Mouse (Mus musculus) MEL (cell line): ENCODE measurements around the gene Cenpu. TPM values are rescaled to one million over a fixed set of nuclear protein-coding genes. Genes with fewer than 3 reads are reported as not detected.

Experiments used
- DNase-seq: peaks from one replicate; pipeline ENCODE4 v3.0.0; 2011; ENCODE audit warnings: low read depth, low spot score
- H3K27ac ChIP-seq: 2 replicates; pipeline ENCODE4 v1.5.1; 2012; ENCODE audit warnings: low read depth, mild to moderate bottlenecking, control low read depth, low read length, moderate library complexity; ENCODE audit not compliant: control insufficient read depth
- H3K27me3 ChIP-seq, 2 experiments: fragments of 150-350 bp in 1 of 2; sonication (generic) in 1 of 2; 2 replicates each; pipeline ENCODE4 v1.6.1; 2012; ENCODE audit warnings: low read length in 2 of 2, mild to moderate bottlenecking in 2 of 2, improper control_type of control experiment in 1 of 2, moderate library complexity in 1 of 2; ENCODE audit not compliant: insufficient read depth in 2 of 2, control insufficient read depth in 1 of 2
- H3K36me3 ChIP-seq, 2 experiments: 2 replicates each; pipeline ENCODE4 v1.6.1; 2012 to 2014; ENCODE audit warnings: low read length in 2 of 2, improper control_type of control experiment in 1 of 2, inconsistent platforms in 1 of 2, mild to moderate bottlenecking in 1 of 2; ENCODE audit not compliant: insufficient read depth in 2 of 2, control insufficient read depth in 1 of 2
- H3K4me1 ChIP-seq, 2 experiments: fragments of 150-350 bp in 1 of 2; sonication (generic) in 1 of 2; 2 replicates each; pipeline ENCODE4 v1.6.1; 2012; ENCODE audit warnings: low read length in 2 of 2, improper control_type of control experiment in 1 of 2, mild to moderate bottlenecking in 1 of 2; ENCODE audit not compliant: insufficient read depth in 2 of 2, control insufficient read depth in 1 of 2
- H3K4me3 ChIP-seq, 2 experiments: fragments of 150-350 bp in 1 of 2; sonication (generic) in 1 of 2; 2 replicates each; pipeline ENCODE4 v1.5.1; 2012; ENCODE audit warnings: low read depth in 2 of 2, low read length in 2 of 2, mild to moderate bottlenecking in 2 of 2, moderate library complexity in 2 of 2, control low read depth in 1 of 2, improper control_type of control experiment in 1 of 2; ENCODE audit not compliant: control insufficient read depth in 1 of 2, insufficient read depth in 1 of 2
- H3K79me2 ChIP-seq: 2 replicates; pipeline ENCODE4 v1.6.1; 2012; ENCODE audit warnings: mild to moderate bottlenecking, low read length, moderate library complexity; ENCODE audit not compliant: control insufficient read depth, poor library complexity, insufficient read depth
- H3K9ac ChIP-seq: 2 replicates; pipeline ENCODE4 v1.6.1; 2012; ENCODE audit warnings: low read depth, mild to moderate bottlenecking, control low read depth, low read length, moderate library complexity; ENCODE audit not compliant: control insufficient read depth, poor library complexity, severe bottlenecking
- H3K9me3 ChIP-seq: fragments of 150-350 bp; sonication (generic); replicated peaks from 2 replicates; pipeline ENCODE4 v1.6.1; 2012; ENCODE audit warnings: mild to moderate bottlenecking, low read length, improper control_type of control experiment, moderate library complexity; ENCODE audit not compliant: insufficient read depth
- BHLHE40 ChIP-seq: IDR thresholded peaks from 2 replicates; pipeline ENCODE4 v1.6.1; 2012; ENCODE audit warnings: low read depth, mild to moderate bottlenecking, inconsistent platforms, low read length, improper control_type of control experiment, borderline replicate concordance
- CHD1 ChIP-seq: IDR thresholded peaks from 2 replicates; pipeline ENCODE4 v1.6.1; 2012; ENCODE audit warnings: low read depth, mild to moderate bottlenecking, inconsistent platforms, low read length, improper control_type of control experiment
- CHD2 ChIP-seq: IDR thresholded peaks from 2 replicates; pipeline ENCODE4 v1.6.1; 2011; ENCODE audit warnings: low read length, improper control_type of control experiment
- CTCF ChIP-seq, 3 experiments: IDR thresholded peaks in 2 of 3; conservative IDR thresholded peaks in 1 of 3; 2 replicates each; pipeline ENCODE4 v1.5.1; 2011 to 2012; ENCODE audit warnings: low read length in 3 of 3, low read depth in 2 of 3, mild to moderate bottlenecking in 2 of 3, improper control_type of control experiment in 1 of 3, inconsistent platforms in 1 of 3, mixed read lengths in 1 of 3, moderate library complexity in 1 of 3; ENCODE audit not compliant: control insufficient read depth in 1 of 3, insufficient read depth in 1 of 3, poor library complexity in 1 of 3, severe bottlenecking in 1 of 3
- E2F4 ChIP-seq: IDR thresholded peaks from 2 replicates; pipeline ENCODE4 v1.6.1; 2011; ENCODE audit warnings: low read depth, low read length, improper control_type of control experiment, borderline replicate concordance
- ELF1 ChIP-seq: IDR thresholded peaks from 2 replicates; pipeline ENCODE4 v1.6.1; 2014; ENCODE audit warnings: low read depth, mild to moderate bottlenecking, inconsistent platforms, low read length, improper control_type of control experiment, moderate library complexity
- EP300 ChIP-seq, 2 experiments: IDR thresholded peaks; 2 replicates each; pipeline ENCODE4 v1.6.1; 2011; ENCODE audit warnings: improper control_type of control experiment in 2 of 2, low read length in 2 of 2, low read depth in 1 of 2, mild to moderate bottlenecking in 1 of 2
- ETS1 ChIP-seq: IDR thresholded peaks from 2 replicates; pipeline ENCODE4 v1.6.1; 2012; ENCODE audit warnings: low read depth, mild to moderate bottlenecking, inconsistent platforms, low read length, improper control_type of control experiment, moderate library complexity
- GABPA ChIP-seq: IDR thresholded peaks from 2 replicates; pipeline ENCODE4 v1.6.1; 2012; ENCODE audit warnings: low read depth, mild to moderate bottlenecking, inconsistent platforms, low read length, improper control_type of control experiment, moderate library complexity
- GATA1 ChIP-seq: IDR thresholded peaks from 2 replicates; pipeline ENCODE4 v1.6.1; 2011; ENCODE audit warnings: low read depth, low read length, improper control_type of control experiment
- HCFC1 ChIP-seq: IDR thresholded peaks from 2 replicates; pipeline ENCODE4 v1.6.1; 2012; ENCODE audit warnings: low read depth, mild to moderate bottlenecking, inconsistent platforms, low read length, improper control_type of control experiment, moderate library complexity
- JUND ChIP-seq: IDR thresholded peaks from 2 replicates; pipeline ENCODE4 v1.6.1; 2011; ENCODE audit warnings: low read depth, mild to moderate bottlenecking, improper control_type of control experiment, low read length
- KAT2A ChIP-seq: conservative IDR thresholded peaks from 2 replicates; pipeline ENCODE4 v1.6.1; 2012; ENCODE audit warnings: low read depth, low read length, improper control_type of control experiment, inconsistent platforms
- MAFK ChIP-seq: IDR thresholded peaks from 2 replicates; pipeline ENCODE4 v1.6.1; 2011; ENCODE audit warnings: low read depth, mild to moderate bottlenecking, low read length, improper control_type of control experiment, borderline replicate concordance
- MAX ChIP-seq: IDR thresholded peaks from 2 replicates; pipeline ENCODE4 v1.6.1; 2011; ENCODE audit warnings: low read length, improper control_type of control experiment
- MAZ ChIP-seq: IDR thresholded peaks from 2 replicates; pipeline ENCODE4 v1.6.1; 2012; ENCODE audit warnings: low read depth, mild to moderate bottlenecking, inconsistent platforms, low read length, improper control_type of control experiment
- MEF2A ChIP-seq: IDR thresholded peaks from 2 replicates; pipeline ENCODE4 v1.6.1; 2014; ENCODE audit warnings: low read depth, mild to moderate bottlenecking, inconsistent platforms, low read length, improper control_type of control experiment; ENCODE audit not compliant: poor library complexity, insufficient replicate concordance, severe bottlenecking; ENCODE audit errors: extremely low read depth
- MXI1 ChIP-seq: IDR thresholded peaks from 2 replicates; pipeline ENCODE4 v1.6.1; 2011; ENCODE audit warnings: mild to moderate bottlenecking, low read depth, low read length, improper control_type of control experiment
- MYB ChIP-seq: IDR thresholded peaks from 2 replicates; pipeline ENCODE4 v1.6.1; 2011; ENCODE audit warnings: mild to moderate bottlenecking, low read depth, low read length, improper control_type of control experiment
- MYC ChIP-seq: IDR thresholded peaks from 2 replicates; pipeline ENCODE4 v1.6.1; 2011; ENCODE audit warnings: low read depth, mild to moderate bottlenecking, low read length, improper control_type of control experiment, moderate library complexity
- NELFE ChIP-seq: IDR thresholded peaks from 2 replicates; pipeline ENCODE4 v1.6.1; 2011; ENCODE audit warnings: low read depth, low read length, improper control_type of control experiment
- NRF1 ChIP-seq: IDR thresholded peaks from 2 replicates; pipeline ENCODE4 v1.6.1; 2014; ENCODE audit warnings: low read depth, mild to moderate bottlenecking, inconsistent platforms, low read length, improper control_type of control experiment, moderate library complexity; ENCODE audit not compliant: poor library complexity, insufficient read depth, severe bottlenecking
- POLR2A ChIP-seq, 2 experiments: IDR thresholded peaks; 2 replicates each; pipeline ENCODE4 v1.6.1; 2011 to 2012; ENCODE audit warnings: low read length in 2 of 2, mild to moderate bottlenecking in 2 of 2, control low read depth in 1 of 2, improper control_type of control experiment in 1 of 2, low read depth in 1 of 2, moderate library complexity in 1 of 2; ENCODE audit not compliant: control insufficient read depth in 1 of 2, insufficient read depth in 1 of 2, poor library complexity in 1 of 2
- POLR2AphosphoS2 ChIP-seq: IDR thresholded peaks from 2 replicates; pipeline ENCODE4 v1.6.1; 2011; ENCODE audit warnings: low read length, improper control_type of control experiment
- POLR2AphosphoS5 ChIP-seq: IDR thresholded peaks from 2 replicates; pipeline ENCODE4 v1.6.1; 2012; ENCODE audit warnings: low read depth, borderline replicate concordance, mild to moderate bottlenecking, inconsistent platforms, low read length, moderate library complexity, mixed read lengths
- RCOR1 ChIP-seq: IDR thresholded peaks from 2 replicates; pipeline ENCODE4 v1.6.1; 2012; ENCODE audit warnings: low read depth, mild to moderate bottlenecking, inconsistent platforms, low read length, improper control_type of control experiment
- SIN3A ChIP-seq: IDR thresholded peaks from 2 replicates; pipeline ENCODE4 v1.6.1; 2012; ENCODE audit warnings: low read length, improper control_type of control experiment, inconsistent platforms
- SMC3 ChIP-seq: IDR thresholded peaks from 2 replicates; pipeline ENCODE4 v1.6.1; 2011; ENCODE audit warnings: low read depth, low read length, improper control_type of control experiment
- TAL1 ChIP-seq: IDR thresholded peaks from 2 replicates; pipeline ENCODE4 v1.6.1; 2012; ENCODE audit warnings: mild to moderate bottlenecking, inconsistent platforms, low read length, moderate library complexity, mixed read lengths
- TBP ChIP-seq: IDR thresholded peaks from 2 replicates; pipeline ENCODE4 v1.8.0; 2011; ENCODE audit warnings: low read depth, low read length, improper control_type of control experiment
- TCF12 ChIP-seq: IDR thresholded peaks from 2 replicates; pipeline ENCODE4 v1.6.1; 2014; ENCODE audit warnings: low read depth, mild to moderate bottlenecking, inconsistent platforms, low read length, improper control_type of control experiment, moderate library complexity
- UBTF ChIP-seq: IDR thresholded peaks from 2 replicates; pipeline ENCODE4 v1.6.1; 2012; ENCODE audit warnings: low read depth, mild to moderate bottlenecking, inconsistent platforms, low read length, improper control_type of control experiment, moderate library complexity, borderline replicate concordance; ENCODE audit not compliant: insufficient read depth
- USF1 ChIP-seq: IDR thresholded peaks from 2 replicates; pipeline ENCODE4 v1.6.1; 2014; ENCODE audit warnings: low read depth, mild to moderate bottlenecking, inconsistent platforms, low read length, improper control_type of control experiment, moderate library complexity
- USF2 ChIP-seq, 2 experiments: IDR thresholded peaks; 2 replicates each; pipeline ENCODE4 v1.6.1; 2011 to 2012; ENCODE audit warnings: improper control_type of control experiment in 2 of 2, low read length in 2 of 2, borderline replicate concordance in 1 of 2, inconsistent platforms in 1 of 2, low read depth in 1 of 2, mild to moderate bottlenecking in 1 of 2; ENCODE audit not compliant: insufficient read depth in 1 of 2
- ZC3H11A ChIP-seq: IDR thresholded peaks from 2 replicates; pipeline ENCODE4 v1.6.1; 2012; ENCODE audit warnings: low read depth, mild to moderate bottlenecking, inconsistent platforms, low read length, improper control_type of control experiment
- ZKSCAN1 ChIP-seq: IDR thresholded peaks from 2 replicates; pipeline ENCODE4 v1.6.1; 2012; ENCODE audit warnings: low read depth, mild to moderate bottlenecking, inconsistent platforms, low read length, improper control_type of control experiment, moderate library complexity
- ZMIZ1 ChIP-seq: IDR thresholded peaks from 2 replicates; pipeline ENCODE4 v1.6.1; 2012; ENCODE audit warnings: low read depth, mild to moderate bottlenecking, inconsistent platforms, low read length, improper control_type of control experiment, moderate library complexity
- ZNF384 ChIP-seq: IDR thresholded peaks from 2 replicates; pipeline ENCODE4 v1.6.1; 2012; ENCODE audit warnings: low read depth, mild to moderate bottlenecking, inconsistent platforms, low read length, improper control_type of control experiment
- polyA plus RNA-seq, 2 experiments: library from polyadenylated mRNA; stranded (reverse) in 1 of 2; unstranded in 1 of 2; fragments of >175 nt in 1 of 2; fragments of >200 nt in 1 of 2; gene quantifications; 2 replicates each; pipeline versions ENCODE4 v1.2.1 to v1.2.4; 2012; ENCODE audit warnings: low replicate concordance in 2 of 2, low read depth in 1 of 2; ENCODE audit not compliant: insufficient read length in 2 of 2, insufficient read depth in 1 of 2, missing spikeins in 1 of 2
- total RNA-seq: library from RNA; depleted of rRNA; stranded (reverse); fragments of 300-350 nt; gene quantifications from 2 replicates; pipeline ENCODE4 v1.2.3, GENCODE M21; 2012

The Cenpu gene
- total and polyA plus RNA-seq, 3 experiments, result 30.7 to 446 (median 42.5) TPM

GRCm38 (mm10) chr8:46547245-46547644 is 4.6 kb upstream of the Cenpu start:
- Histone ChIP-seq H3K4me1 (peaks cover 5 to 9% of the 10 kb centered on the region in 2 experiments; a peak in 3 of 4 replicates), H3K79me2 (no peaks in the 10 kb centered on the region), H3K9ac (peak overlapping the region; percentile 57), H3K27ac (peak overlapping the region; percentile 86), H3K9me3 (no peaks in the 10 kb centered on the region), H3K4me3 (peak overlapping the region; percentile 46 to 50), H3K36me3 (peaks cover 0 to 15% of the 10 kb centered on the region in 2 experiments; a peak in 2 of 4 replicates), H3K27me3 (no peaks in the 10 kb centered on the region)
- DNase-seq, result peak; percentile 92
- TF ChIP-seq MAFK, result no peak
- TF ChIP-seq ELF1, result no peak
- peak in 1 of 2 experiments; percentile 61; a peak in 2 of 4 replicates for TF ChIP-seq EP300 (IDR thresholded peaks at IDR 0.05; ENCODE audit: low read depth in 1 of 2, low read length in 2 of 2)
- TF ChIP-seq GABPA, result no peak
- TF ChIP-seq UBTF, result no peak
- peak; percentile 79 for TF ChIP-seq MYB
- no peak for TF ChIP-seq RCOR1
- peak; percentile 93 for TF ChIP-seq ZC3H11A
- peak; percentile 19; the same call in 1 of the 2 replicates for TF ChIP-seq ZNF384
- TF ChIP-seq USF1, result no peak
- TF ChIP-seq JUND, result peak; percentile 34; the same call in 1 of the 2 replicates
- TF ChIP-seq TBP, result peak; percentile 8; the same call in 1 of the 2 replicates
- TF ChIP-seq HCFC1, result peak; percentile 59
- TF ChIP-seq MEF2A, result no peak
- no peak for TF ChIP-seq ZKSCAN1
- no peak for TF ChIP-seq NRF1
- peak; percentile 92 for TF ChIP-seq SMC3
- no peak for TF ChIP-seq CHD1
- peak; percentile 95 for TF ChIP-seq SIN3A
- TF ChIP-seq POLR2A (IDR thresholded peaks at IDR 0.05; ENCODE audit: control insufficient read depth in 1 of 2, insufficient read depth in 1 of 2, low read depth in 1 of 2, low read length in 2 of 2, poor library complexity in 1 of 2), result no peak
- TF ChIP-seq POLR2AphosphoS2, result no peak
- TF ChIP-seq TCF12, result no peak
- TF ChIP-seq CHD2, result no peak
- no peak for TF ChIP-seq TAL1
- peak; percentile 70 for TF ChIP-seq GATA1
- no peak for TF ChIP-seq KAT2A
- TF ChIP-seq E2F4, result no peak
- TF ChIP-seq NELFE, result no peak
- no peak for TF ChIP-seq MAX
- TF ChIP-seq CTCF (IDR thresholded peaks at IDR 0.05 in 2 of 3, conservative IDR thresholded peaks at IDR 0.05 in 1 of 3; ENCODE audit: control insufficient read depth in 1 of 3, insufficient read depth in 1 of 3, low read depth in 2 of 3, low read length in 3 of 3, poor library complexity in 1 of 3, severe bottlenecking in 1 of 3), result peak; percentile 50 to 97 (median 68)
- TF ChIP-seq ETS1, result no peak
- peak; percentile 73; the same call in 1 of the 2 replicates for TF ChIP-seq MYC
- 0 out of 2 replicates have a peak, but pooled peaks have one; percentile 32 for TF ChIP-seq BHLHE40
- no peak for TF ChIP-seq MAZ
- no peak for TF ChIP-seq POLR2AphosphoS5
- no peak for TF ChIP-seq MXI1
- no peak for TF ChIP-seq ZMIZ1
- TF ChIP-seq USF2 (IDR thresholded peaks at IDR 0.05; ENCODE audit: borderline replicate concordance in 1 of 2, insufficient read depth in 1 of 2, low read depth in 1 of 2, low read length in 2 of 2), result no peak
